ENCODE assay signal across 11 mouse cellular contexts in genomic region chr14:54651556-54651955, GRCm38 (mm10). TPM values are rescaled to one million over a fixed set of nuclear protein-coding genes. Genes with fewer than 3 reads are reported as not detected.
DNase-seq lines count a peak whose midpoint lies in the region; ATAC-seq and TF ChIP-seq lines count a peak whose summit lies in the region.
"Had no signal": no experiment of that assay in that cellular context is flagged by ENCODE, and none has a peak within 500 bp of the region (broad histone marks: within the 10 kb centered on the region; RNA-seq: fewer than 3 reads in every experiment).

No protein-coding gene starts in this region.

- no peak for ATAC-seq in forebrain, postnatal 0 days
- no peak for ATAC-seq in liver, embryonic 15.5 days (ENCODE audit: insufficient read depth)

- DNase-seq in heart, adult 11 months, result peak; percentile 90
- DNase-seq in heart, postnatal 14 days, result no peak
- peak; percentile 33 for DNase-seq in CH12.LX (ENCODE audit: extremely low read depth)
- DNase-seq in forebrain, postnatal 0 days, result no peak
- no peak for DNase-seq in layer of hippocampus, adult 2 months (ENCODE audit: low spot score in 2 of 2)
- DNase-seq in yolk sac, embryonic 10.5 days (ENCODE audit: low spot score), result no peak
- DNase-seq in kidney, postnatal 4 days, result no peak

- peaks cover 57 to 70% of the 10 kb centered on the region in 2 experiments for H3K36me3 ChIP-seq in CH12.LX (replicated peaks in 1 of 2; ENCODE audit: control insufficient read depth in 1 of 2, insufficient read depth in 1 of 2, low read length in 1 of 2)
- H3K36me3 ChIP-seq in forebrain, postnatal 0 days (ENCODE audit: insufficient read depth), result peaks cover 53% of the 10 kb centered on the region
- H3K36me3 ChIP-seq in liver, embryonic 15.5 days (replicated peaks), result peaks cover 81% of the 10 kb centered on the region

- H3K4me1 ChIP-seq in CH12.LX (ENCODE audit: control insufficient read depth in 1 of 2, insufficient read depth in 2 of 2), result peaks cover 14 to 52% of the 10 kb centered on the region in 2 experiments
- H3K4me1 ChIP-seq in forebrain, postnatal 0 days (ENCODE audit: insufficient read depth), result peaks cover 16% of the 10 kb centered on the region
- H3K4me1 ChIP-seq in liver, embryonic 15.5 days (replicated peaks), result peaks cover 42% of the 10 kb centered on the region

- no peaks in the 10 kb centered on the region for H3K27me3 ChIP-seq in CH12.LX (replicated peaks)
- H3K27me3 ChIP-seq in forebrain, postnatal 0 days (ENCODE audit: insufficient read depth, low read length), result no peaks in the 10 kb centered on the region
- H3K27me3 ChIP-seq in liver, embryonic 15.5 days, result no peaks in the 10 kb centered on the region

- dilution Hi-C loops in CH12.LX (cut with MboI; ENCODE audit: extremely low pct_ligation_motif_present, extremely low pct_unique_long_range_greater_than_20kb, low sequenced_read_pairs), result no loop called here

- no peak for TF ChIP-seq EP300 in CH12.LX (IDR thresholded peaks at IDR 0.05; ENCODE audit: low read length)

- H3K4me3 ChIP-seq in CH12.LX (replicated peaks in 1 of 3; ENCODE audit: low read depth in 2 of 3, low read length in 2 of 3, poor library complexity in 1 of 3), result peak overlapping the region in 1 of 3 experiments; percentile 16
- no peak overlapping the region for H3K4me3 ChIP-seq in forebrain, postnatal 0 days (ENCODE audit: low read depth, low read length)
- H3K4me3 ChIP-seq in liver, embryonic 15.5 days (replicated peaks), result no peak overlapping the region
- no peak overlapping the region for H3K4me3 ChIP-seq in layer of hippocampus, adult 2 months

- H3K79me2 ChIP-seq in CH12.LX (replicated peaks; ENCODE audit: control insufficient read depth, extremely low read depth, insufficient read depth, poor library complexity, severe bottlenecking), result peaks cover 58% of the 10 kb centered on the region

- intact Hi-C loops in heart, postnatal 14 days (cut with DNase I), result loop anchor here (2.0 to 5.0 kb wide), 2 partner anchors 36 to 49 kb away; partner anchors contain the start of genes 1700123O20Rik and Acin1

- TF ChIP-seq POLR2A in CH12.LX (IDR thresholded peaks at IDR 0.05; ENCODE audit: low read depth, low read length), result no peak

- TF ChIP-seq RAD21 in CH12.LX (IDR thresholded peaks at IDR 0.05; ENCODE audit: low read depth, low read length), result no peak

- peak overlapping the region; percentile 96 for H3K4me2 ChIP-seq in CH12.LX (ENCODE audit: insufficient read depth, low read depth, poor library complexity, severe bottlenecking)
- H3K4me2 ChIP-seq in forebrain, postnatal 0 days (ENCODE audit: low read depth), result peak overlapping the region; percentile 67; the same call in 1 of the 2 replicates
- no peak overlapping the region for H3K4me2 ChIP-seq in liver, embryonic 15.5 days

- no peaks in the 10 kb centered on the region for H3K9me3 ChIP-seq in CH12.LX (replicated peaks; ENCODE audit: low read length)
- no peaks in the 10 kb centered on the region for H3K9me3 ChIP-seq in forebrain, postnatal 0 days (ENCODE audit: low read length)
- no peaks in the 10 kb centered on the region for H3K9me3 ChIP-seq in liver, embryonic 15.5 days (replicated peaks)

- in situ Hi-C loops in CH12.LX (cut with MboI; ENCODE audit: low pct_ligation_motif_present, low pct_unique_long_range_greater_than_20kb, low sequenced_read_pairs), result loop anchor here (5.0 kb wide), 1 partner anchor 51 kb away; no protein-coding TSS in a partner anchor

- H3K9ac ChIP-seq in CH12.LX (ENCODE audit: insufficient read depth, low read depth), result peak overlapping the region; percentile 97
- H3K9ac ChIP-seq in forebrain, postnatal 0 days, result no peak overlapping the region
- no peak overlapping the region for H3K9ac ChIP-seq in liver, embryonic 15.5 days

- TF ChIP-seq CTCF in CH12.LX (conservative IDR thresholded peaks at IDR 0.05 in 1 of 2, IDR thresholded peaks at IDR 0.05 in 1 of 2; ENCODE audit: low read depth in 2 of 2, low read length in 2 of 2), result no peak
- TF ChIP-seq CTCF in forebrain, postnatal 0 days (IDR thresholded peaks at IDR 0.05; ENCODE audit: low read depth), result no peak
- no peak for TF ChIP-seq CTCF in layer of hippocampus, adult 2 months (conservative IDR thresholded peaks at IDR 0.05)

- 74% methylated on average over 4 of the region's 4 CpGs for WGBS in forebrain, postnatal 0 days
- 74% methylated on average over 4 of the region's 4 CpGs for WGBS in liver, embryonic 15.5 days (ENCODE audit: insufficient replicate concordance)

- peak overlapping the region; percentile 38; the same call in 1 of the 2 replicates for H3K27ac ChIP-seq in CH12.LX (ENCODE audit: insufficient read depth, low read depth)
- H3K27ac ChIP-seq in forebrain, postnatal 0 days (ENCODE audit: low read depth, low read length), result no peak overlapping the region
- 0 out of 2 replicates have a peak overlapping the region, but pooled peaks have one; percentile 81 for H3K27ac ChIP-seq in liver, embryonic 15.5 days (replicated peaks)
- H3K27ac ChIP-seq in layer of hippocampus, adult 2 months, result no peak overlapping the region

TF ChIP-seq in CH12.LX, 34 proteins besides CTCF, POLR2A, EP300 and RAD21:
- TF ChIP-seq ELF1 (IDR thresholded peaks at IDR 0.05; ENCODE audit: low read depth, low read length) (no peak), RCOR1 (conservative IDR thresholded peaks at IDR 0.05; ENCODE audit: low read depth, low read length) (no peak)

RNA-seq across cellular contexts. Expression of gene Cdh24, which starts 10.4 kb away (rescaled TPM):
- 1 to 10 TPM; 1.1 to 1.6 TPM for total RNA-seq in heart, postnatal 14 days (2021)
- total RNA-seq in CH12.LX (2012; rRNA removed) (1.5 and 1.6 TPM in 2 replicates), CH12.LX (2014; rRNA removed) (1.0 and 1.2 TPM in 2 replicates)
- polyA plus RNA-seq in CH12.LX (2012; ENCODE audit: insufficient read length, low read depth), result 4.9 and 5.4 TPM in 2 replicates
- 15.6 and 21.7 TPM in 2 replicates for total RNA-seq in forebrain, postnatal 0 days (2014; rRNA removed)
- polyA plus RNA-seq in forebrain, postnatal 0 days (2015; fragmentation: Nextera tagmentation; extraction: Ambion mirVana), result 3.8 and 4.6 TPM in 2 replicates
- polyA plus RNA-seq in liver, embryonic 15.5 days (2015; fragmentation: Nextera tagmentation; extraction: Ambion mirVana), result 0.16 and 0.35 TPM in 2 replicates
- 10 to 100 TPM; 22.5 to 27.5 TPM for total RNA-seq in layer of hippocampus, adult 2 months (2021)

RNA-seq across cellular contexts. Expression of gene Gm17606, which starts 10.8 kb away (rescaled TPM):
- total RNA-seq in heart, postnatal 14 days (2021), result not detected
- total RNA-seq in CH12.LX (2012; rRNA removed), result not detected in 2 replicates
- total RNA-seq in CH12.LX (2014; rRNA removed), result not detected in 2 replicates
- 1.9 and 2.5 TPM in 2 replicates for polyA plus RNA-seq in CH12.LX (2012; ENCODE audit: insufficient read length, low read depth)
- total RNA-seq in forebrain, postnatal 0 days (2014; rRNA removed), result not detected in 2 replicates
- polyA plus RNA-seq in forebrain, postnatal 0 days (2015; fragmentation: Nextera tagmentation; extraction: Ambion mirVana), result not detected in 2 replicates
- not detected in 2 replicates for polyA plus RNA-seq in liver, embryonic 15.5 days (2015; fragmentation: Nextera tagmentation; extraction: Ambion mirVana)
- not detected for total RNA-seq in layer of hippocampus, adult 2 months (2021)
- polyA plus RNA-seq: gonadal fat pad, adult 2 months; large intestine, adult 2 months; neural tube, embryonic 11.5 days had no signal

RNA-seq across cellular contexts. Expression of gene Psmb11, which starts 30.3 kb away (rescaled TPM):
- total RNA-seq in heart, postnatal 14 days (2021), result 1 to 10 TPM in 1 of 2 experiments, not detected in 1; 1.1 TPM
- total RNA-seq in CH12.LX (2012; rRNA removed) (not detected in 2 replicates), CH12.LX (2014; rRNA removed) (not detected in 2 replicates)
- polyA plus RNA-seq in CH12.LX (2012; ENCODE audit: insufficient read length, low read depth), result not detected in 2 replicates
- under 0.01 TPM in 1 of 2 replicates, not detected in the other for total RNA-seq in forebrain, postnatal 0 days (2014; rRNA removed)
- polyA plus RNA-seq in forebrain, postnatal 0 days (2015; fragmentation: Nextera tagmentation; extraction: Ambion mirVana), result 0.04 and 0.08 TPM in 2 replicates
- polyA plus RNA-seq in liver, embryonic 15.5 days (2015; fragmentation: Nextera tagmentation; extraction: Ambion mirVana), result not detected in 2 replicates
- total RNA-seq in layer of hippocampus, adult 2 months (2021), result under 1 TPM; 0.22 to 0.28 TPM
- polyA plus RNA-seq: gonadal fat pad, adult 2 months; large intestine, adult 2 months had no signal

RNA-seq across cellular contexts. Expression of gene Psmb5, which starts 33.7 kb away (rescaled TPM):
- 100 to 1,000 TPM; 186 to 196 TPM for total RNA-seq in heart, postnatal 14 days (2021)
- total RNA-seq in CH12.LX (2012; rRNA removed), result 411 and 418 TPM in 2 replicates
- 416 and 455 TPM in 2 replicates for total RNA-seq in CH12.LX (2014; rRNA removed)
- polyA plus RNA-seq in CH12.LX (2012; ENCODE audit: insufficient read length, low read depth), result 299 and 371 TPM in 2 replicates
- total RNA-seq in forebrain, postnatal 0 days (2014; rRNA removed), result 180 and 239 TPM in 2 replicates
- polyA plus RNA-seq in forebrain, postnatal 0 days (2015; fragmentation: Nextera tagmentation; extraction: Ambion mirVana), result 420 and 499 TPM in 2 replicates
- polyA plus RNA-seq in liver, embryonic 15.5 days (2015; fragmentation: Nextera tagmentation; extraction: Ambion mirVana), result 204 and 211 TPM in 2 replicates
- total RNA-seq in layer of hippocampus, adult 2 months (2021), result 100 to 1,000 TPM; 199 to 218 TPM

RNA-seq across cellular contexts. Expression of gene 1700123O20Rik, which starts 34.5 kb away (rescaled TPM):
- total RNA-seq in heart, postnatal 14 days (2021), result 10 to 100 TPM; 17.2 to 18.6 TPM
- total RNA-seq in CH12.LX (2012; rRNA removed) (33.1 and 37.4 TPM in 2 replicates), CH12.LX (2014; rRNA removed) (56.0 and 59.1 TPM in 2 replicates)
- polyA plus RNA-seq in CH12.LX (2012; ENCODE audit: insufficient read length, low read depth), result 60.7 and 63.3 TPM in 2 replicates
- 32.0 and 36.2 TPM in 2 replicates for total RNA-seq in forebrain, postnatal 0 days (2014; rRNA removed)
- polyA plus RNA-seq in forebrain, postnatal 0 days (2015; fragmentation: Nextera tagmentation; extraction: Ambion mirVana), result 66.6 and 70.7 TPM in 2 replicates
- polyA plus RNA-seq in liver, embryonic 15.5 days (2015; fragmentation: Nextera tagmentation; extraction: Ambion mirVana), result 39.3 and 39.5 TPM in 2 replicates
- total RNA-seq in layer of hippocampus, adult 2 months (2021), result 10 to 100 TPM; 20.8 to 22.1 TPM

Comparison
In these comparisons a context has a peak if more than half of its experiments do, and no peak if none do; other contexts are left out.
1. DNase-seq: peak in heart, adult 11 months (single experiment) and CH12.LX (single experiment); none in heart, postnatal 14 days (0 of 2), forebrain, postnatal 0 days (single experiment), layer of hippocampus, adult 2 months (0 of 2), yolk sac, embryonic 10.5 days (single experiment) and kidney, postnatal 4 days (0 of 2).
2. H3K27ac ChIP-seq: peak in CH12.LX (single experiment) and liver, embryonic 15.5 days (single experiment); none in forebrain, postnatal 0 days (single experiment) and layer of hippocampus, adult 2 months (single experiment).